Mouse (Mus musculus) erythroid progenitor cell, adult 5-6 weeks (primary cell): ENCODE measurements around the gene Fermt3. TPM values are rescaled to one million over a fixed set of nuclear protein-coding genes. Genes with fewer than 3 reads are reported as not detected.
A peak's percentile ranks its signal among the peaks of the same experiment; 100 is the strongest.
"Not testable (repeated sequence)": the region's sequence is repeated elsewhere in the genome, so short reads cannot be mapped to it uniquely, and the experiment has no call there.

Source experiments
- ATAC-seq: replicated peaks from 2 replicates; pipeline ENCODE4 v1.8.0; 2016; ENCODE audit warnings: moderate number of reproducible peaks, mild to moderate bottlenecking, moderate TSS enrichment, inconsistent platforms; ENCODE audit not compliant: poor library complexity, low FRiP score, severe bottlenecking
- total RNA-seq, 2 experiments: library from RNA; stranded (forward) in 1 of 2; stranded (reverse) in 1 of 2; fragments of 150-400 nt in 1 of 2; fragments of 186-747, 209-891 nt in 1 of 2; gene quantifications; 2 replicates each; pipeline versions ENCODE4 v1.2.3 to v1.2.4; 2015 to 2017; ENCODE audit warnings: low replicate concordance in 2 of 2

The Fermt3 gene
- total RNA-seq, 2 experiments from 2014 or later = 38.6 to 63.9 TPM

DNA sequence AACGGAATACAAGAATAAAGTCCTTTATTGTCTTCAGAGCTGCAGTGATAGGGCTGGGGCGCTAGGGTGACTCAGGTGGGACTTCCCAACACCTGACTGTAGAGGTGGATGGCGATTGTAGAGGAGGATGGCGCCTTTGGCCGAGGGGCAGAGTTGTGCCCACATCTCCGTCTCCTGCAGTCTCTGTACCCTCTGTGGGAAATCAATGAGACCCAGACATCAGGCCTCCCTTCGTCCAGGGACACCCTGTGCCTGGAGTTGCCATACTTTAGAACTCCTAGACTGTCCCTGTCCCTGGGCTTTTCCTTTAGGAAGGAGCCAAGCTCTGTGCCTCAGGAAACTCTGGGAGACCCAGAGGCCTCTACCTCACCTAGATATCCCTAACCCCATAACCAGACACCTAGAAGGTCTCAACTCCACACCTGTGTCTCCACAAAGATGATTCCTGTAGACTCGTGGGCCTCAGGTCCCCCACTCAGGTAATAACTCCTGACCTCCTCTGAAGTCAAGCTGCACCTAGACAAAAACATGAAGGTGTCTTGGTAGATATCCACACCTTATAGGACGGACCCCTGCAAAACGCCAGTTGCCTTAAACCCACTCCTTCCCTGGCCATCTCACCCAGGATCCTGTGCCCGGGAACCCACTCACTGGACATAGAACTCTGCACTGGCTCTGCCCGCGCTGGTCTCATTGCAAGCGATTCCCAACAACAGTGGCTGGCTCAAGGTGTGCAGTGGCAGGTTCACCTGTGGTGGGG is 26.1 kb downstream of the Fermt3 start:
- 0 out of 2 replicates have a peak, but pooled peaks have one; percentile 7 for ATAC-seq

DNA sequence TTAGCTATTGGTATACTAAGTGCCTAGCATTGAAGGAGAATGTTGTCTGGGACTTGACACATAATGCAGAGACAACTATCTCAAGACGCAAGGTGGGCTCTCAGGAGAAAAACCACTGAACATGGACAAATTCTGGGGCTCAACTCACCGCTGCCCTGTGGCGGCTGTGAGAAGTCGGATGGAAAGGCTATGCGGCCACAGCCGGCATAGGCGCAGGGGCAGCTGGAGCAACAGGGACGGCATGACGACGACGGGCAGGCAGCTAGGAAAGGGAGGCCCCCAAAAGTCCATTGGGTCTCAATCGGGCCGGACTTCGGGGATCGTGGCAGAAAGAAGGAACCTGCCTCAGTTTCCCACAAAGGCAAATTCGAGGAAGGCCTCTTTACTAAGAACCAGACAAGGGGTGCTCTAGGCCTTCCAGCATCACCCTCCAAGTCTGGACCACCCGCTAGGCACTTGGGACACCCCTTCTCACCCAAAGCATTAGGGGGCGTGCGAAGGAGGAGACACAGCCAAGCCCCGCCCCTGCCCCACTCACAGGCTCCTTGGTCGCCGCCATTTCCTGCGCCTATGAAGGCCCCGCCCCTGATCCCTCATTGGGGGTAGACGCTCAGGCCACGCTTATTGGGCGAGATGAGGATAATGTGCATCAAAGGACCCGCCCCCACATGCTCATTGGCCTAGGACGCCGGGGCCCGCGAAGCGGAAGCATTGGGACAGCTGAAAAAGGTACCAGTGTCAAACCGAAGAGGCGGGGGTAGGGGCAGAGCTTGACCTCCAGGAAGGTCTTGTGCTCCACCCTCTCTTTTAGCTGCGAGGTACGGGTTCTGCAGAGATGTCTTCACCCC is 27.0 kb downstream of the Fermt3 start, which contains the start of gene Dnajc4:
TSS of gene Dnajc4 (minus strand) at position 562 of the 848 bp plus-strand sequence.
- peak; percentile 91 for ATAC-seq

DNA sequence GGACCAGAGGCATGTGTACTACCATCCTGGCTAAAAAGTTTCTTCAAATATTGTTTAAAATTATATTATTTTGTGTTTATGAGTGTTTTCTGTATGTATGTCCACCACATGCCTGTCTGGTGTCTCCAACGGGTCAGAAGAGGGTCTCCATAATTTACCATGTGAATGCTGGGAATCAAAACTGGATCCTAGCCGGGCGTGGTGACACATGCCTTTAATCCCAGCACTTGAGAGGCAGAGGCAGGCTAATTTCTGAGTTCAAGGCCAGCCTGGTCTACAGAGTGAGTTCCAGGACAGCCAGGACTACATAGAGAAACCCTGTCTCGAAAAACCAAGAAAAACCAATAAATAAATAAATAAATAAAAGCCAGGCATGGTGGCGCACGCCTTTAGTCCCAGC is 28.1 kb downstream of the Fermt3 start:
- not testable (repeated sequence) for ATAC-seq

DNA sequence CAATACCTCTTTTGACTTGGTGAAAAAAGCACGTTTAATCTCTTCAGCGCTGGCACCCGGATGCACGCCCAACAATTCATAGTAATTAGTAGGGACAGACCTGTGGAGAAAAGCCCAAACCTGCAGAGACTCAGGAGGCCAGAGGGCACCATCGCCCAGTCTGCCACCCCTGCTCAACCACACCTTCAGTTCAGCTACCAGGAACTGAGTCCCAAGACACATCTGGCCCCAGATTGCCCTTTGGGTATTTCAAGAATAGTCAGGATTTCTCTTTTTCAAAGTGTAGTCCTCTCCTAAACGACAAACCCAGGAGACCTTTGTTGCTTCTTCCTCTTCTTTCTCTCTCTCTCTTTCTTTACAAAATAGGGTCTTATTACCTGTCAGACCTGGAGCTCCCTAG is 28.6 kb downstream of the Fermt3 start:
- ATAC-seq = no peak

DNA sequence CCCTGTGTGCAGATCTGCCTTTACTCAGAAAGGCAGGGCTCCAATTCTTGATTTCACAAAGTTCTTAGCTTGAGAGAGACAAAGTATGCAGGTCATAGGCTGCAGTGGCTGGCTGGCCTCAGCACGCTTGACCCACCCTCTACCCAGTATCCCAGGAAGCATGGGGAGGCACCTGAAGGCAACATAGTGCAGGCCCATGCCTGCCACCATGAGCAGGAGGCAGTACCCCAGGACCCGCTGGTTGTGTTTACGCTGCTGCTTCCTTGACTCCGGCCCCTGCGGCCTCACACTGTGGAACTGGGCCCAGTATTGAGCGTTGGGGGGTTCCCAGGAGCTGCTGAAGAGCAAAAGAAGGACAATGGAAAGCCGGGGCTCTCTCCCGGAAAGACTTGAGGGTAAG is 30.0 kb downstream of the Fermt3 start:
- no peak for ATAC-seq

DNA sequence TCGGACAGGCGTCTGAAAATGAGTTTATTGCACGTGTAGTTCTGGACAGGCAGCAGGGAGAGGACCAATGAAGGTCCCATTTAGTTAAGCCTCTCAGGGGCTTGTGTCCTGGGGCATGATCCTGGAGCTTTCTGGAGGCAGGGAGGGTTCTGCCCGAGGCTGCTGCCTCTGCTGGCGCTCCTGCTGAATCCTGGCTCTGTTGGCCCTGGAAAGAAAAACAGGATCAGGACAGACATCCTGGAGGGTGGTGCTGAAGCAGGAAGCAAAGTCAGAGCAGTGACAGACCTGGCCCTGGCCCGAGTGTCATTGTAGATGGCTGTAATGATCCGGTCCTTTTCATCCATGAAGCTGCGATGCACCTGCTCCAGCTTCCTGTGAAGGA is 31.4 kb downstream of the Fermt3 start:
- ATAC-seq = no peak

DNA sequence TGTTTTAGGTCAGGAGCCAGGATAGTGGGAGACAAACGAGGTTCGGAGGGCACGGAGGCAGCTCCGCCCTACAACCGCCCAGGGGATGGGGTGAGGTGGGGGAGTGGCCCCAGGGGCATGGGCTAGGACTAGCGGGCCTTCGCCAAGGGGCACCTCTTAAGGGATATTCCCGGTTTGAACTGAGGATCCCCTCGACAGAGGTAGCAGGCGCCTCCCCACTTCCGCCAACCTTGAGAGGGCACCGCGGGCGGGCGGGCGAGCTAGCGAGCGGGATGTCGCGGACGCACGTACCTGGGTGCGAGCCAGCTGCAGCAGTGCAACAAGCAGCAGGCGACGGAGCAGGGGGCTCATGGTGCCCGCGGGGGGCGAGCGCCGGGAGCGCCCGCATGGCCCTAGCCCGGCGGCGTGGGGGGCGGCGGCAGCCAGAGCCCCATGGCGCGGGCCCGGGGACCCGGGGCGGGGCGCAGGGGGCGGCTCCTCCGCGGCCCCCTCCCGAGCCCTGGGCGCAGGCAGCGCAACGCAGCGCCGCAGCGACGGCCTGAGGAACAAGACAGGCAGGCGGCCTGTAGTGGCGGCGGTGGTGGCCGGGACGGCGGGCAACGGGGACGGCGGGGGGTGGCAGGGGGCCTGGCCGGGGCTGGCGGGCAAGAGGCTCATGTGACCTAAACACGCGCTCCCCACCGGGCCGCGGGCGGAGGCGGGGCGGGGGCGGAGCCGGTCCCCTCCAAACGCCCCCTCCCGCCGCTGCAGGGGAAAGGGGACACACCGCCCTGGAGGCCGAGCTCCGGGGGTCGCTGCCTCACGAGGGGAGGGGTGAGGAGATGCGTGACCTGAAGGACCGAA is 32.0 kb downstream of the Fermt3 start, which contains the start of gene Vegfb:
TSS of gene Vegfb (minus strand) at position 591 of the 843 bp plus-strand sequence.
- peak; percentile 46; the same call in 1 of the 2 replicates for ATAC-seq

DNA sequence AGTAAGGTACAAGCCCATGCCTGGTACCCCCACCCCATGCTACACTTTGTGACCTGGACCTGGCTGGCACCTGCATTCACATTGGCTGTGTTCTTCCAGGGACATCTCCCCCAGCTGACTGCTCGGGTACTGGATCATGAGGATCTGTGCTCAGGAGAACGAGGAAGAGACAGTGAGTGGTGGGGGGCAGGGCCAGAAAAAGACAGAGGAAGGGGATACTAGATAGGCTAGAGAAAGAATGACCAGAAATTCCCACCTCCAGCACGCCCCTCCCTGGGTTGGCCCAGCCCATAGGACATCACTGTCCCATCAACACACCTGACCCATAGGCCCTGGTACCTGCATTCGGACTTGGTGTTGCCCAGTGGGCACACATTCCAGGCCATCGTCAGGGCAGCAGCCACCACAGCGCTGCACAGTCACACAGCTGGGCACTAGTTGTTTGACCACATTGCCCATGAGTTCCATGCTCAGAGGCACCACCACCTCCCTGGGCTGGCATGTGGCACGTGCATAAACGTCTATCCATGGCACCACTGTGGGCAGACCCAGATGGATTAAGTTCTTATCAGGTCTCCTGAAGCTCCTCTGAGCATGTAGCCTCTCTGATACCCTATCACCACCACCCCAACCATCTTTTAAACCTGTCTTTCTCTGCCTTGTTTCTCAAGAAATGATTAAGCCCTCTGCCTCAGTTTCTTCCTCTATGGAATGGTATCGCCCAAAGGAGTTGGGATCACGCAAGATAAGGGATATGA is 33.1 kb downstream of the Fermt3 start:
- ATAC-seq = 0 out of 2 replicates have a peak, but pooled peaks have one; percentile 37

DNA sequence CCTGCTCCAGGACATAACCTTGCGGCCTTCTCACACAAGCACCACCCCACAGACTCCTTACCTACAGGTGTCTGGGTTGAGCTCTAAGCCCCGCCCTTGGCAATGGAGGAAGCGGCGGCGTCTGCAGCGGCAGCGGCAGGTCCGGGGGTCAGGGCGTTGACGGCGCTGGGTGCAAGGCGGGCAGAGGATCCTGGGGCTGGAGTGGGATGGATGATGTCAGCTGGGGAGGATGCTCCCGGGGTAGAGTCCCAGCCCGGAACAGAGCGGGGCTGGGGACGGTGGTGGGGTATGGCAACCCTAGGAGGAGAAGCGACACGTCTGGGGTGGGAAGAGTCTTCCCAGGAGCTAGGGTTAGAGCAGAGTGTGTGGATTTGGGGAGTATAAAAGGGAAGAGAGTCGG is 34.0 kb downstream of the Fermt3 start:
- ATAC-seq = no peak

DNA sequence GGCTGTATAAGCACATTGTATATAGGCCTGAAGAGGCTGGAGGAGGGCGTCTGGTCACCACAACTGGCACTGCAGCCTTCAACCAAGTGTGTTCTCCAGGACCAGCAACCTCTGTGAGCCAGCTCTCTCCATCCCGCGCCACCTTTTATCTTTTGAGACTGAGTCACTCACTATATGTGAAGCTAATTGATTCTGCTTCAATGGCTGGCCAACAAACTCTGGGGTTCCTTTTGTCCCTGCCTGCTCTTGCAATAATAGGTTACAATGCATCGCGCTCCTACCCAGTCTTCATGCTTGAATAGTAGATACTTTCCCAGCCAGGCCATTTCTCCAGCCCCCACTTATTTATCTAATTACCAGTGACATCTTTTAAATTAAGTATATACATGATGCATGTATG is 35.6 kb downstream of the Fermt3 start:
- no peak for ATAC-seq

DNA sequence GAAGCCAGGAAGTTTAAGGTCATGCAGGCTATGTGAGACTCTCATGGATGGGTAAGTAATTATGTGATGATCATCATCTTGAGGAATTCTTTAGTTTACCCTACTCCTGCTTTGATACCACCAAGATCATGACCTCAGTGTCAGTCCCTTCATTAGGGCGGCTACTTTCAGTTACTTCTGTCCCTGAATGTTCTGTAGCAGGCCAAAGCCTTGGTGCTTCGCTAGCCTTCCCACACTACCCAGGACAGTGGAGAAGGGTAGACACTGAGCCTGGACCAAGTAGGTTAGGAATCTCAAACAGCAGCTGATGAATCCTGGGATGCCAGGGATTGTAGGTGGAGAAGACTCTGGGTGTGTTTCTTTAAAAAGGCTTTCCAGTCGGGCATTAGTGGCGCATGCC is 37.8 kb downstream of the Fermt3 start:
- no peak for ATAC-seq

DNA sequence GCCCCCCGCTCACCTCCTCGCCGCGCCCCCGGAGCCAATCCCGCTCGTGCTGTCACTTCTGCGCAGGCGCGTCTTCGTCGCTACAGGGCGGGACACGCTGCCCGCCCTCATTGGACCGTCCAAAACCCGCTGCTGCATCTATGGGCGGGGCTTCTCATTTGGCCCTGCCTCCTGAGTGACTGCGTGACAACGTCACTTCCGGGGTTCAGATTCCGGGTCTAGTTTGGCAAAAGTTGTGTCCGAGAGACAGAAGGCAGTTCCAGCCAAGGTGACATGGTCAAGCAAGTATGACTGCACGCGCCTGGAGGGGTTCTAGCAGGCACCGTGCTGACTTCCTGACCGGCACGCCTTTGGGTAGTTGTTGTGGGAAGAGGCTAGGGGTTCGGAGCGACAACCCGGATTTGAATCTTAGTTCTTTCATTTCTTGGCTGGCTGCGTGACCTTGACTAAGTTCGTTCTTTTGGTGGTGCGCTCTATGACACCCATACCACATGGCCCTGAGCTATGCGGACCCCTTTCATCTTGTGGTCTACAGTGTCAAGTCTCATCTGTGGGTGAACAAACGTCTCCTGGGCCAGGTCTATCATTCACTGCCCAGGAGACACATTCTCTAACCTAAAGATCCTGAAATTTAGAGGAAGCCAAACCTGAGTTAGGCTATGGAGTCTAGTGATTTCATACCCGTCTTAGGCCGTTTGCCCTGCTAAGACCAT is 38.7 kb downstream of the Fermt3 start, which contains the start of gene Fkbp2:
TSS of gene Fkbp2 (minus strand) at position 121 of the 713 bp plus-strand sequence.
- peak; percentile 80 for ATAC-seq

DNA sequence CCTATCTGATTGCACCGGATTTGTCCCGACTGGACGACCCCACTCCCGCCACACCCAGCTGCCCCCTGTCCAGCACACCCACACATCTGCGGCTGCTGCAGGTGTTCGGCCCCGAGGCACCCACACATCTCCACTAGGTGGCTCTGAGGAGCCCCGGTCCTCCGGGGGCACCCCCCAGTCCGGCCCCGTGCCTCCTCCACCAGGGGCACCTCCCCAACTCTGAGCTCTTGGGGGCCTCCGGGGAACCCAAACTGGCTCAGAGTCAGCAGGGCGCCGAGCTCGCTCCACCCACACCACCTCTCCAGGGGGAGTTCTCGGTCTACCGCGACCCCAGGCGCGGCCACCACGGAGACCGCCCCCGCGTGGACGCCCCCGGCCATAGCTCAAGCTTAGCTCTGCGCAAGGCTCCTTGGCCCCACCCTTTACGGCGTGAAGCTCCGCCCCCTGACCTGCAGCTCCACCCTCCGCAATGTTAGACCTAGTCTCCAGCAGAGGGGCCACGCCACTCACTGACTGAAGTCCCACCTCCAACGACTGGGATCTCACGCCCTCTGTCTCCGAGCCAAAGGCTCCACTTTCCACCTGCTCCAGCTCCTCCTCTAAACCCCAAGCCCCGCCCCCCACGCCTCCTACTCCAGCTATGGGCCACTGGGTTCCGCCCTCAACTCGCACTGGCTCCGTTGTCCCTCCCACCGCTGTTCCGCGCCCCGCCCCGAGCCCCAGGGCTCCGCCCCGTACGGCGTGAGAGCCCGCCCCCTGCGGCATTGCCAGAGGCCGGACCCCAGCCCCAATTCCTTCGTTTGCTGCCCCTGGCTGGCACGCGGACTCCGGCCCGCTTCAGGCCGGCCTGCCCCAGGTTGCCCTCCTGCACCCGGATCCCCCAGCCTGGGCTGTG is 39.5 kb downstream of the Fermt3 start:
- peak; percentile 85 for ATAC-seq

DNA sequence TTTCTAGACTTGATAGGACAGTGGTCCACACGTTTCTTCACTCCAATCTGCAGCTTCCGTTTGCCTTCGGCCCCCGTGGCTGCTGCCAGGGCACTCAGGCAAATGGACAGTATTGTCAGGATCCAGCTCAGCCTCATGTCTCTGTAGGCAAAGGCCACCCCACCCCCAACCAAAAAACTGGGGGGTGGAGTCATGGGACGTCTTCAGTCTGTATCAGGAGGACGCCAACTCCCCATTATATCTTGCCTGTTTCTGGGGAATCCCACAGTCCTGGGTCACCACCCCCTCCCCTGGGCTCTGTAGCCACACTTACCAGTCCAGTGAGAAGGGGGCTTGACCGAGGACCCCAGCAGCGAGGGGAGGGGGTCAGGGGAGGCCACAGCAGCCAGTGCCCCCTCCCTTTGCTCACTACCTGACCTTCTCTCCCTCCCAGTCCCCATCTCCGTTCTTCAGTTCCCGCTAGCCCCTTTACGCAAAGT is 40.2 kb downstream of the Fermt3 start:
- ATAC-seq = no peak

DNA sequence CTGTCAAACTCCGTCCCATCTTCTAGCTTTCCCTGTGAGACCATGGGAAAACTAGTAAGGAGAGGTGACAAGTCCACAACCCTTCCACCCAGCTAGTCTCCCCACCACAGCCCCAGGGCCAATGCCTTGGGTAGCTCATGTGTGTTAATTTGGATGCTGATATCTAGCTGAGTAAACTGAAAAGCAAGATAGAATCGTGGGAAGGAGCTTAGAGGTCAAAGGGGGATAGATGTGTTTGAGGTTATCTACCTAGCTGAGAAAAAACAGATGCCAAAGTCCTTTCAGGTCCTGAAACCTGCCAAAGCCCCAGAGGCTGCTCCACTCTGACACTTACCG is 40.7 kb downstream of the Fermt3 start:
- no peak for ATAC-seq

DNA sequence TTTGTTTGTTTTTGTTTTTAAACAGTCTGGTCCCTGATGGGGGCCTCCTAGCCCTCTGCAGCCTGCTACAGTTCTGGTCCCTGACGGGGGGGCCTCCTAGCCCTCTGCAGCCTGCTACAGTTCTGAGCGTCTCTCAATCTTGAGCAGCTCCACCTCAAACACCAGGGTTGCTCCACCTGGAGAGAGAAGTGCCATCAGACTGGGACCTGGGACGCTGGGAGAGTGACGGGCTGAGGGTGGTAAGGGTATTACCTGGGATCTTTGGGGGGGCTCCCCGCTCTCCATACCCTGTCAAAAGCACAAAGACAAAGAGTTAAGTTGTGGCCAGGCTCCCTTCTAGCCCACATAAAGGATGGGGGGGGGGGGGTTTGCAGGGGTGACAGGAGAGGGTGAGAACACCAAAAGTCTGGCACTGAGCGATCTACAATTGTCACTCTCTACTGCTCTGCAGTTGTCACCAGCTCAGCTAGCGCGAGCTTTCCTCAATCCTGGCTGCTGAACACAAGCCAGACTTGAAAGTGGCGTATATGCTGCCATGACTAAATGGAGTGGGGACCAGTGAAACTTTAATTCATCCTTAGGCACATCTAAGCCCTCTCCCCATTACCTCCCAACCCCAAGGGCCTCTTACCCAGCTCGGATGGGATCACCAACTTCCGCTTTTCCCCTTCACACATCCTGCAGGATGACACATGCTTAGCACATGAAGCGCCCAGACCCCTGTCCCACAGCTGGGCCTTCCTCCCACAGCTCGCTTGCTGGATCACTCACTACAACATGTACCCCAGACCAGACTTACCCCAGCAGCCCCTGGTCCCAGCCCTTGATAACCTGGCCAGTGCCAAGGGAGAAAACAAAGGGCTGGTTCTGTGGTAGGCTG is 41.3 kb downstream of the Fermt3 start:
- no peak for ATAC-seq
